Mouse (Mus musculus): ENCODE results near the gene S100a16. TPM values are rescaled to one million over a fixed set of nuclear protein-coding genes. Genes with fewer than 3 reads are reported as not detected.

The S100a16 gene
- polyA plus RNA-seq, 1 experiment from 2014 or later, result 321 TPM

DNA sequence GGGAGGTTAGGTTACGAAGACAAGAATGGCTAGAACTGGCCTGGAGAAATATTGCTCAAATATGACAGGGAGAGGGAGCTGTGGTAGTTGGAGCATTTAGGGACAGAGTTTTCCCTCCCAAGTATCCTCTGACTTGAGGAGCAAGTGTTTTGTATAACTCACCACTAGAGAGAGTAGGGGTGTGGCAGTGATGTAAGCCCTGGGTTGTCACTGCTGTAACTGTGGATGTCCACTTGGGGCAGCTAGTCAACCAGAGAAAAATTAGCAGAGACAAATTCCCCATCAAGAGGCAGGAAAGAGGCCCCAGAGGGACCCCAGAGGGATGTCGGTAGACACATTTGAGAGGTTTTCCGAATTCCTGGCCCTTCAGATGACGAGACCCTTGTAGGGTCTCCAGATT, 11.6 kb upstream of the S100a16 start:
- Histone ChIP-seq H3K9me3 (replicated peaks) (no peaks in the 10 kb centered on the region), H3K4me1 (peaks cover 11% of the 10 kb centered on the region), H3K36me3 (no peaks in the 10 kb centered on the region), H3K27me3 (no peaks in the 10 kb centered on the region), H3K4me2 (replicated peaks) (no peak overlapping the region), H3K4me3 (replicated peaks) (no peak overlapping the region), H3K9ac (no peak overlapping the region), H3K27ac (replicated peaks) (peak overlapping the region; percentile 80)
- 50% methylated on average over 4 of the region's 4 CpGs for WGBS
- no peak for ATAC-seq (ENCODE audit: insufficient number of reproducible peaks, low FRiP score, low TSS enrichment, low read depth)

DNA sequence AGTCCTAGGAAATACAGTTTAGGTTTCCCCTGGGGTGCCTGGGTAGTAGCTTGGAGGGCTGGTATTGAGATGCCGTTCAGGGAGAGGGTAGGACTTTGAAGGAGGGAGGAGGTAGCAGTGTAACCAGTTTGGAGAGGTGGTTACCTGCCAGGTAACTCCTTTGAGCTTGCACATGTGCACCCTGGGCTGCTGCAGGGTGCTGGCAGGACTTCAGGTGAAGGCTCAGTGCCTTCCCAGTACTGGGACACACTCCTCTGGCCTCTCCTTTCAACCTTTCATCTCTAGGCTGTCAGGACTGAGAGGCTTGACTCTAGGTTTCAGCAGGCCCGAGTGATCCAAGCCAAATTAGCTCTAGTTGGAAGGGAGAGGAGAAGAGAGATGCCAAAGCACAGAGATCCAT, 11.0 kb upstream of the S100a16 start:
- peak; percentile 41; the same call in 1 of the 2 replicates for ATAC-seq (ENCODE audit: insufficient number of reproducible peaks, low FRiP score, low TSS enrichment, low read depth)
- WGBS, result 61% methylated on average over 2 of the region's 2 CpGs
- Histone ChIP-seq H3K9ac (no peak overlapping the region), H3K27ac (replicated peaks) (peak overlapping the region; percentile 80), H3K4me2 (replicated peaks) (0 out of 2 replicates have a peak overlapping the region, but pooled peaks have one; percentile 19), H3K9me3 (replicated peaks) (no peaks in the 10 kb centered on the region), H3K36me3 (no peaks in the 10 kb centered on the region), H3K27me3 (no peaks in the 10 kb centered on the region), H3K4me1 (peaks cover 11% of the 10 kb centered on the region), H3K4me3 (replicated peaks) (no peak overlapping the region)

DNA sequence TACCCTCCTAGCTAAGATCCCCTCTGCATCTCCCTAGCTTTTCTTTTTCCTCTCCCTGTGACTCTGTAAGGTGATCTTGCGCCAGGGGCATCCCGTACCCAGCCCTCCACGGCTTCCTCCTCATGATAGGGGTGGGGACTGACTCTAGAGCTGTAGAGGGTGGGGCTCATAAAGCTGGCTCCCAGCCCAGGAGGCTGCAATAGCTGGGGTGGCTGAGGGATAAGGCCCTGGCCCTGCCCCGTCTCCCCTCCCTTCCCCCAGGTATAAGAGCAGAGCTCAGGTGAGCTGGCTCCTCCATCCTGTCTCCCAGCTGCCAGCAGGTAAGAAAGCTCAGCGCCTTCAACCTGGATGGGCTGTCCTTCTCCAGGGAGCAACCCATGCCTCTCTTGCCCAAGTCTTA, 10.5 kb upstream of the S100a16 start, which contains the start of gene S100a14:
Gene S100a14 (plus strand): TSS at position 277 of the 400 bp plus-strand sequence.
- H3K4me1 ChIP-seq, result peaks cover 11% of the 10 kb centered on the region
- no peaks in the 10 kb centered on the region for H3K9me3 ChIP-seq (replicated peaks)
- H3K9ac ChIP-seq, result no peak within 1 kb of the TSS
- H3K27me3 ChIP-seq, result no peaks in the 10 kb centered on the region
- H3K4me2 ChIP-seq (replicated peaks), result peak within 1 kb of the TSS; percentile 33
- WGBS, result 46% methylated on average over 5 of the region's 5 CpGs
- peak within 1 kb of the TSS; percentile 32 for H3K4me3 ChIP-seq (replicated peaks)
- ATAC-seq (ENCODE audit: insufficient number of reproducible peaks, low FRiP score, low TSS enrichment, low read depth), result peak; percentile 74
- H3K36me3 ChIP-seq, result no peaks in the 10 kb centered on the region
- H3K27ac ChIP-seq (replicated peaks), result peak within 1 kb of the TSS; percentile 80

DNA sequence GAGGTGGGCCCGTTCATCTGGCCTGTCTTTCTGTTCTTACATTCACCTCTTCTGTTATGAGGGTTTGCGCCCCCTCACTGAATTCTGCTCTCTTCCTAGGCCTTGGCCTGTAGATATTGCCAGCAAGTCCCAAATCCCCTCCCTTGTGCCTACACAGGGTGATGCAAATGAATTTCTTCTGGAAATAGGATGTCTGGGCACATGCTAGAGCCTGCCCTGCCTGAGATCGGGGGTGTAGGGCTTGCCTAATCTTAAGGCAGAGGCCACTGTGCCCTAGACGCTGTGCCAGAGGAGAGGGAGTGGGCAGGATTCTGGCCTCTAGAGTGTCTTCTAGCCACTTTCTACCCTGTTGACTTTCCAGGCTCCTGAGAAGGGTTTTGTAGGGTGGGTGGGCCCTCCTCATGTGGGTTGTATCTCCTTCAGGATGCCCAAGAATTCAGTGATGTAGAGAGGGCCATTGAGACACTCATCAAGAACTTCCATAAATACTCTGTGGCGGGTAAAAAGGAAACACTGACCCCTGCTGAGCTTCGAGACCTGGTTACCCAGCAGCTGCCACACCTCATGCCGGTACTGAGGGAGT, 9.7 kb upstream of the S100a16 start:
- Histone ChIP-seq H3K27me3 (no peaks in the 10 kb centered on the region), H3K4me1 (peaks cover 11% of the 10 kb centered on the region), H3K36me3 (no peaks in the 10 kb centered on the region), H3K4me3 (replicated peaks) (peak overlapping the region; percentile 32), H3K9ac (no peak overlapping the region), H3K9me3 (replicated peaks) (no peaks in the 10 kb centered on the region), H3K4me2 (replicated peaks) (peak overlapping the region; percentile 33), H3K27ac (replicated peaks) (peak overlapping the region; percentile 66)
- 84% methylated on average over 7 of the region's 7 CpGs for WGBS
- 0 out of 2 replicates have a peak, but pooled peaks have one; percentile 12 for ATAC-seq (ENCODE audit: insufficient number of reproducible peaks, low FRiP score, low TSS enrichment, low read depth)

DNA sequence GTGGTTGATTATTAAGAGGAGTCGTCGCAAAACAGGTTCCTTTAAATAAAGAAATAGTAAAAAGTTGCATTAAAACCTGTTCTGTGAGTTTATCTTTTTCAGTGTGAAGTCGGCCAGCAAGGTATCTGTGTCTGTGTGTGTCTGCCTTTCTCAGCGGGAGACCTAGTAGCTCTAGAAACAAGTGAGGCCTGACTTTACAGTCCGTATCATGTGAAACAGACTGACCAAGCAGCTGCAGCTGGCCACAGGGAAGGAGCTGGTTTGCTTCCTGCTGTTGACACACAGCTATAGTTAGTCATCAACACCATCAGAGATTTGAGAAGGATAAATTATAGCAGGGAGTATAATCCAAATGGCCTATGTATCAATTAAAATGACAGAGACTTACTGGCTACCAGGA, 5.3 kb upstream of the S100a16 start:
- ATAC-seq (ENCODE audit: insufficient number of reproducible peaks, low FRiP score, low TSS enrichment, low read depth), result no peak
- 54% methylated on average over 5 of the region's 5 CpGs for WGBS
- H3K9me3 ChIP-seq (replicated peaks), result no peaks in the 10 kb centered on the region
- no peaks in the 10 kb centered on the region for H3K36me3 ChIP-seq
- no peak overlapping the region for H3K9ac ChIP-seq
- H3K4me2 ChIP-seq (replicated peaks), result no peak overlapping the region
- no peak overlapping the region for H3K4me3 ChIP-seq (replicated peaks)
- no peaks in the 10 kb centered on the region for H3K4me1 ChIP-seq
- H3K27me3 ChIP-seq, result no peaks in the 10 kb centered on the region
- H3K27ac ChIP-seq (replicated peaks), result no peak overlapping the region

DNA sequence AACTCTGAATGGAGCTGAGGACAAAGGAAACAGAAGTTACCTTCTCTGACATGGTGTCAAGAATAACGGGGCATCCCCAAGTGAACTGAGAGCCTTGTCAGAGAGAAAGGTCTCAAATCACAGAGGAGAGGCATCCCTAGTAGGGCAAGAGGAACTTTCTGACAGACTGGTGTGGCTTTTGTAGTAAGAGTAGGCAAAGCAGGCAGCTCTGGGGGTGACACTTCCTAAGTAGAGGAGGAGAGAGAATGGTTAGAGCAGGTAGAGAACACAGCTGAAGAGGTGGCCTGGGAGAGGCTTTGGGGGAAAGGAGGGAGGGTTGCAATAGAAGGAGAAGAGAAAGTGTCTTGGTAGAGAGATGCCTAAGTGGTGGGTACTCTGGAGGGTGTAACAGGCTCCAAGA, 1.6 kb upstream of the S100a16 start:
- H3K36me3 ChIP-seq, result no peaks in the 10 kb centered on the region
- H3K27ac ChIP-seq (replicated peaks), result no peak overlapping the region
- H3K9ac ChIP-seq, result no peak overlapping the region
- H3K4me1 ChIP-seq, result peaks cover 12% of the 10 kb centered on the region
- no peak overlapping the region for H3K4me2 ChIP-seq (replicated peaks)
- 67% methylated on average over 1 of the region's 1 CpGs for WGBS
- H3K9me3 ChIP-seq (replicated peaks), result no peaks in the 10 kb centered on the region
- no peaks in the 10 kb centered on the region for H3K27me3 ChIP-seq
- ATAC-seq (ENCODE audit: insufficient number of reproducible peaks, low FRiP score, low TSS enrichment, low read depth), result no peak
- no peak overlapping the region for H3K4me3 ChIP-seq (replicated peaks)

DNA sequence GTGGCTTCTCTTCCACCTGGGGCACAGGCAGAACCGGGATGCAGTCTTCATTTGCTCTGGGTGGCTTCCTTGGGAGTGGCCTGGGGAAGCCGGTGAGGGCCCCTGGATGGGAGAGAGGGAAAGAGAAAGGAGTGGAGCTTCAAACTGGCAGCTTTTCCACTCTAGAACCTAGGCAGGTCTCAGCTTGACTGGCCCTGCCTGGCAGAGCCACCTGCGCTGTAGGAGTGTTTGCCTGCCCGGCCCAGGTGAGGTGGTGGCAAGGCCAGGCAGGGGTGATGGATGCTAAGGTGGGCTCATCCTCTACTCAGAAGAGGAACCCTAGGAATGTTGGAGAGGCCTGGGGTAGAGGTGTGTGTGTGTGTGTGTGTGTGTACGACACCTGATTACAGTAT, 847 bp downstream of the S100a16 start:
- Histone ChIP-seq H3K27ac (replicated peaks) (peak overlapping the region; percentile 87), H3K9me3 (replicated peaks) (no peaks in the 10 kb centered on the region), H3K4me2 (replicated peaks) (peak overlapping the region; percentile 41), H3K36me3 (no peaks in the 10 kb centered on the region), H3K9ac (no peak overlapping the region), H3K4me1 (peaks cover 31% of the 10 kb centered on the region), H3K4me3 (replicated peaks) (peak overlapping the region; percentile 37), H3K27me3 (no peaks in the 10 kb centered on the region)
- 45% methylated on average over 5 of the region's 5 CpGs for WGBS
- no peak for ATAC-seq (ENCODE audit: insufficient number of reproducible peaks, low FRiP score, low TSS enrichment, low read depth)

DNA sequence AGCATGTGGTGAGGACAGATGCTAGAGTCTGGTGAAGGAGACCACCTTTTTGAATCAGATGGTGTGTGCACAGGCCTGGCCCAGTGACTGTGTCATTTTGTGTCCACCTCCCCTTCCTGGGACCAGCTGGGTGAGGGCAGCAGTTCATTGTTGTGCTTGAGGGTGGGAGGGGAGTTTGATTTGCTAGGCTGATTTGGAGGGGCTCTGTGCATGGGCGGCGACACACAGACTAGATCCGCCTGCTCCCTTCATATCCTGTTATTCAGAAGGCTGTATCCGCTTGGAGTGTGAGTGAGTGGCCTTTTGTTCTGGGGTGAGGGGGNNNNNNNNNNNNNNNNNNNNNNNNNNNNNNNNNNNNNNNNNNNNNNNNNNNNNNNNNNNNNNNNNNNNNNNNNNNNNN, 3.9 kb downstream of the S100a16 start:
- WGBS, result 52% methylated on average over 4 of the region's 4 CpGs
- H3K9ac ChIP-seq, result no peak overlapping the region
- no peaks in the 10 kb centered on the region for H3K27me3 ChIP-seq
- ATAC-seq (ENCODE audit: insufficient number of reproducible peaks, low FRiP score, low TSS enrichment, low read depth), result no peak
- H3K4me1 ChIP-seq, result peaks cover 31% of the 10 kb centered on the region
- no peaks in the 10 kb centered on the region for H3K36me3 ChIP-seq
- no peak overlapping the region for H3K4me3 ChIP-seq (replicated peaks)
- no peaks in the 10 kb centered on the region for H3K9me3 ChIP-seq (replicated peaks)
- peak overlapping the region; percentile 23; the same call in 1 of the 2 replicates for H3K4me2 ChIP-seq (replicated peaks)
- peak overlapping the region; percentile 53 for H3K27ac ChIP-seq (replicated peaks)

DNA sequence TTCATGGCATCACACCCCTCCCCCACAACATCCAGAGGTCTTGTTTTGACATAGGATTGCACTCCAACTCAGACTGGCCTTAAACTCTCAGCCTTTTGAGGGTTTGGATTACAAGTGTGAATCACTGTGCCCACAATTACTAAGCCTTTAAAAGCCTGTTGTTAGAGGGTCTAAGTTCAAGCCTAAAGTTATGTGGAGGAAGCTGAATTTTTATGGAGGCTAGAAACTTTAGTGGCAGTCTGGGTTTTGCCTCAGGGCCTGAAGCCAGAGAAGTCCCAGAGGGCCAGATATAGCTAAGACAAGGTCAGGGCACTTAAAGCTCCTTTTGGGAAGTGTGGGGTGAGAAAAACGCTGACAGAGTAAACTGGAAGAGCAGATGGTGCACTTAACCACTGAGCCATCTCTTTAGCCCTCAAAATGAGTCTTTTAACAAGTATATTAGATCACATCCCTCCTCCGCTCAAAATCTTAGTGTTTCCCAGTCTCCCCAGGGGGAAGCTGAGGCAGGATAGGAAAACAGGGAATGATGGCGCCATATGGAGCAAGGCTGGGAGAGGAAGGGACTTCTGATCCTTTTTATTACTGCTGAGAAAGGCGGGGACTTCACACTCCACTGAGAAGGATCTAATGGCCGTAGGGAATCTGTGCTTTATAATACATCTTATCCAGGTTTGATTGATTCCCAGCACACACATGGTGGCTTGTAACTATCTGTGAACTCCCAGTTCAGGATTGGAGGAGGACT, 12.8 kb downstream of the S100a16 start:
- Histone ChIP-seq H3K9ac (no peak overlapping the region), H3K27me3 (no peaks in the 10 kb centered on the region), H3K27ac (replicated peaks) (no peak overlapping the region), H3K4me3 (replicated peaks) (no peak overlapping the region), H3K36me3 (no peaks in the 10 kb centered on the region), H3K9me3 (replicated peaks) (no peaks in the 10 kb centered on the region), H3K4me2 (replicated peaks) (no peak overlapping the region), H3K4me1 (no peaks in the 10 kb centered on the region)
- WGBS, result 48% methylated on average over 5 of the region's 5 CpGs
- ATAC-seq (ENCODE audit: insufficient number of reproducible peaks, low FRiP score, low TSS enrichment, low read depth), result no peak

DNA sequence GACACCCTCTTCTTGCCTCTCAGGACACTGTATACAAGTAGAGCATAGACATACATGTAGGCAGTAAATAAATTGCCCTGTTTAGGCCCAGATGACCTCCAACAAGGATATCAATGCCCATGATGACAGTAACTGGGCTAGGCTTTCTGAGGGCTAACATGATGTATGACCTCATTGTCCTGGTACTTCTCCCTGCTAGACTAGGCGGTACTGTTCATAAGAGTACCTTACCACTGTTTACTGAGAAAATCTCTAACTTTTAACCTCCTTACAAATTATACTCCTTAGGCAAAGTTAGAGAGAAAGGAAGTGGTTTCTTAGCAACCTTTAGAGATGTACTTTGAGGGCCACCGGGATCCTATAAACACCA, 13.4 kb downstream of the S100a16 start:
- Histone ChIP-seq H3K9ac (no peak overlapping the region), H3K27me3 (no peaks in the 10 kb centered on the region), H3K27ac (replicated peaks) (no peak overlapping the region), H3K4me1 (no peaks in the 10 kb centered on the region), H3K9me3 (replicated peaks) (no peaks in the 10 kb centered on the region), H3K36me3 (no peaks in the 10 kb centered on the region), H3K4me2 (replicated peaks) (no peak overlapping the region), H3K4me3 (replicated peaks) (no peak overlapping the region)
- WGBS, result 80% methylated on average over 2 of the region's 2 CpGs
- ATAC-seq (ENCODE audit: insufficient number of reproducible peaks, low FRiP score, low TSS enrichment, low read depth), result no peak

DNA sequence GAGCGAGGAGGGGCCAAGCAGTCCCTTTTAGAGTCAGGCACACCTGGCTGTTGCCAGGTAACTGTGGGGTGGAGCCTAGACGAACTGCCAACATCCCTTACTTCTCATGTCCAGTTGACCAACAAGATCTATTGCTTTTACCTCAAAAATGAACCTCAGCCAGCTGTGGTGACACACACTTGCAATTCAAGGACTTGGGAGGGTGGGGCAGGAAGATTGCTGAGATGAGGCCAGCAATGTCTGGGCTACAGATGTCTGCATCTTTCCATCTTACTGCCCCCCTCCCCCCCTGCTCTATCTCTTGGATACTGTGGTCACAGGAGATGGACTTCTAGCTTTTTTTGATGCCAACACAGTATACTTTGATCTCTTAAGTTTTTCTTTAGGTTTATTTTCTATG, 15.2 kb downstream of the S100a16 start:
- no peak overlapping the region for H3K4me3 ChIP-seq (replicated peaks)
- no peak overlapping the region for H3K9ac ChIP-seq
- peaks cover 7% of the 10 kb centered on the region; the same call in 1 of the 2 replicates for H3K4me1 ChIP-seq
- no peak overlapping the region for H3K27ac ChIP-seq (replicated peaks)
- 74% methylated on average over 2 of the region's 2 CpGs for WGBS
- no peak for ATAC-seq (ENCODE audit: insufficient number of reproducible peaks, low FRiP score, low TSS enrichment, low read depth)
- no peak overlapping the region for H3K4me2 ChIP-seq (replicated peaks)
- no peaks in the 10 kb centered on the region for H3K27me3 ChIP-seq
- no peaks in the 10 kb centered on the region for H3K36me3 ChIP-seq
- no peaks in the 10 kb centered on the region for H3K9me3 ChIP-seq (replicated peaks)

All from embryonic facial prominence, embryonic 15.5 days (tissue).